Mouse (Mus musculus) stomach, postnatal 0 days (tissue): ENCODE measurements around the gene Actrt3.

Experiments used
- CTCF ChIP-seq: IDR thresholded peaks from 2 replicates; pipeline ENCODE4 v1.5.1; 2016; ENCODE audit warnings: antibody characterized with exemption, low read depth, mild to moderate bottlenecking, moderate library complexity
- EP300 ChIP-seq: optimal IDR thresholded peaks from 2 replicates; pipeline ENCODE3; 2016; ENCODE audit warnings: antibody characterized with exemption

DNA sequence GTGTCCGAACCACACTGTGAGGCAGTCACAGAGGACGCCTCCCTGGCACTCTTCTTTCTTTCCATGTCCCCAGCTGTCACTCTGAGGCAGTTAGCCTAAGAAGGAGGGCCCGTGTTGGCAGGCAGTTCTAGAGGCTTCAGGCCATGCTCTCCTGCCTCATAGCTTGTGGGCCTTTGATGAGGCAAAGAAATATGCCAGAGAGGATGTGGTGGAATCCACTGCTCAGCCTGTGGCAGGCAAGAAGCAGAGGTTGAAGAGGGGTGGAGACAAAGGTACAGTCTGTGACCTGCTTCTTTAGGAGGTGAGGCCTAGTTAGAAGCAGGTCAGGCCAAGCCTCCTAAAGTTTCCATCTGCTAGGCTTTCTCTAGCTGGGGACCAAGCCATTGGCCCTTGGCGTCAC lies 11.2 kb upstream of the Actrt3 start:
- TF ChIP-seq CTCF (no peak), EP300 (no peak)
